Mouse (Mus musculus): ENCODE measurements around the gene 1700015F17Rik. TPM values are rescaled to one million over a fixed set of nuclear protein-coding genes. Genes with fewer than 3 reads are reported as not detected.

The 1700015F17Rik gene
- not detected in 2 replicates for polyA plus RNA-seq (2012; ENCODE audit: insufficient read depth, insufficient read length, low replicate concordance, missing spikeins)

- H3K4me3 ChIP-seq (ENCODE audit: insufficient read depth, low read depth, low read length): no peak within 1 kb of the TSS
- no peak for TF ChIP-seq CTCF (IDR thresholded peaks at IDR 0.05; ENCODE audit: insufficient read depth, low read depth, low read length)
- TF ChIP-seq POLR2A (IDR thresholded peaks at IDR 0.05; ENCODE audit: insufficient read depth, low read depth, low read length): no peak
- 90% methylated on average over 6 of the region's 6 CpGs for WGBS
- H3K4me1 ChIP-seq (ENCODE audit: control insufficient read depth, insufficient read depth, low read length): no peaks in the 10 kb centered on the region
- H3K27ac ChIP-seq (ENCODE audit: insufficient read depth, low read depth, low read length): no peak within 1 kb of the TSS
Observed at GRCm38 (mm10) chr5:5479043-5479442, at the start of gene 1700015F17Rik. Gene 1700015F17Rik, minus strand, starts transcription at chr5:5479143.

GRCm38 (mm10) chr5:5515411-5515810 lies 36.5 kb upstream of the 1700015F17Rik start:
- TF ChIP-seq CTCF (IDR thresholded peaks at IDR 0.05; ENCODE audit: insufficient read depth, low read depth, low read length) (no peak), POLR2A (IDR thresholded peaks at IDR 0.05; ENCODE audit: insufficient read depth, low read depth, low read length) (no peak)

DNA sequence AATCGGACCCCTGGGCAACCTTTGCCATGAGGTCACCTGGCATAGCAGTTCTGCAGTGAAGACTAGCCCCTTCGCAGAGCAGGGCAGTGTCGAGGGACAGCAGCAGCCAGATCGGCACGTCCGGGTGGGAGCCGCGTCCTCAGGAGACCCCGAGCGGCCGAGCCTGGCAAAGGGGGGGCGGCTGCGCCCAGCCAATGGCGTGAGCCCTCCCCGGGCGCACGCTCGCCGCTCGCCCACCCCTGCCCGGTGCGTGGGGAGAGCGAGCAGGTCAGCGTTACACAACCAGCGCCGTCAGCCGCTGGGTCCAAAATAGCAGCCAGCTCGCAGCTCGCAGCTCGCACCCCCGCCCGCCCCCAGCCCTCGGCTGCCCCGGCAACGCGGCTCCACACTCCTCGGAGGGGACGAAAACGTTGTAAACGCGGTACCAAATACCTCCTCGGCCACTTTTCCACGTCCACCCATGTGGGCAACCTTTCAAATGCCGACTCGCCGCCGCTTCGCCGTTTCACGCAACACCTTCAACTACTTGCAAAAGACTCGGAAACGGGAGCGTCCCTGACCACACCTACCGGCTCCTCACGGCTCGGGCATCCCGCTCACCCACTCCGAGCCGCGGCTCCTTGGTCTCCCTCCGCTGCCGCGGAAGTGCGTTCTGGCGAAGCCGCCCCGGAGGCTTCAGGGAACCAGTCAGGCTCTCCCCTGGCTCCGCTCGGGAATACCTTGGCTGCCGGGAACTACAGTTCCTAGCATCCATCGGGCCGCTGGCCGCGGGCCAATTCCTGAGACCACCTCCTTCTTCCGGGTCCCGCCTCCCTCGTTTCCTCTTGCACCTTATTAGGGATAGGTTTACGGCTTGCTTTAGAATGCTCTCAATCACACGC lies 35.5 kb upstream of the 1700015F17Rik start, which contains the start of gene Cldn12:
Gene Cldn12 (minus strand): TSS at position 763 of the 881 bp plus-strand sequence.
- H3K4me1 ChIP-seq (ENCODE audit: control insufficient read depth, insufficient read depth, low read length): peaks cover 2% of the 10 kb centered on the region
- WGBS: under 1% methylated on average over 78 of the region's 79 CpGs

More at GRCm38 (mm10) chr5:5515411-5515810, 36.5 kb upstream of the 1700015F17Rik start:
- Histone ChIP-seq H3K27ac (ENCODE audit: insufficient read depth, low read depth, low read length) (no peak overlapping the region), H3K4me1 (ENCODE audit: control insufficient read depth, insufficient read depth, low read length) (peaks cover under 1% of the 10 kb centered on the region), H3K4me3 (ENCODE audit: insufficient read depth, low read depth, low read length) (no peak overlapping the region)
- 85% methylated on average over 5 of the region's 5 CpGs for WGBS

DNA sequence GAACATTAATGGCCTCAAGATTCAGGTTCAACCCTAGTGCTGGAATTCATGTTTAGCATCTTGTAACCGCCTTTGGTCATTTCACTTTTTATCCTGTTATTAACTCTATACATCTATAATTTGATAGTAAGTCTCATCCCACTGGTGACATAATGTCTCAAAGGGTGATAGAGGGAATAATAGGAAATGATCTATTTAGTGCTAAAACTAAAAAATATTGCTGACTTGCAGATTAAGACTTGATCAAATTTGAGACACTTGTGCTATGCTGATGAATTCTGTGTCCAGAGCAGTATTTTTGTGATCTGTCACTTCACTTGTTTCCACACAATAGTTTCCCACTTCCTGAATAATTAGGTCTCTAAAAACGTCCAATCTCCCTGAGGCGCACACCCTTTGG lies 32.5 kb upstream of the 1700015F17Rik start:
- H3K27ac ChIP-seq (ENCODE audit: insufficient read depth, low read depth, low read length): no peak overlapping the region
- 59% methylated on average over 3 of the region's 3 CpGs for WGBS

More for the DNA sequence above, 35.5 kb upstream of the 1700015F17Rik start, which contains the start of gene Cldn12:
- TF ChIP-seq CTCF (IDR thresholded peaks at IDR 0.05; ENCODE audit: insufficient read depth, low read depth, low read length): no peak
- TF ChIP-seq POLR2A (IDR thresholded peaks at IDR 0.05; ENCODE audit: insufficient read depth, low read depth, low read length): peak; percentile 70
- Histone ChIP-seq H3K4me3 (ENCODE audit: insufficient read depth, low read depth, low read length) (peak within 1 kb of the TSS; percentile 88), H3K27ac (ENCODE audit: insufficient read depth, low read depth, low read length) (peak within 1 kb of the TSS; percentile 99)

DNA sequence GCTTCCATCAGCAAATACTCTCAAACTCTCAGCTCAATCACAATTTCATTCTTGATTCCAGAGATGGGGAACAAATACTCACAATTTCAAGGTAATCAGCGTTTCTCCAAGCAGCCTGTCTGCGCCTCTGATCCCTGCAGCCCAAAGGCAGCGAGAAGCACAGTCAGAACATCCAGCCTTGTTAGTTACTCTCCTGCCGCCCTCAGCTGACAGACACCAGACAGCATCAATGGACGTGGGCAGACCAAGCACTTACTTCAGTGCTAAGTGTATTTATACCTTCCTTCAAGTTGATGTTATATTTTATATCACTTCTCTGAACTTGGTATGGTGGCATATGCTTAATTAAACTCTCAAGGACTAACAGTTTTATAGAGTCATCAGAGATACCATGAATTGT lies 32.0 kb upstream of the 1700015F17Rik start:
- Histone ChIP-seq H3K27ac (ENCODE audit: insufficient read depth, low read depth, low read length) (no peak overlapping the region), H3K4me1 (ENCODE audit: control insufficient read depth, insufficient read depth, low read length) (peaks cover 14% of the 10 kb centered on the region), H3K4me3 (ENCODE audit: insufficient read depth, low read depth, low read length) (no peak overlapping the region)
- WGBS: 41% methylated on average over 5 of the region's 5 CpGs
- TF ChIP-seq POLR2A (IDR thresholded peaks at IDR 0.05; ENCODE audit: insufficient read depth, low read depth, low read length): no peak
- no peak for TF ChIP-seq CTCF (IDR thresholded peaks at IDR 0.05; ENCODE audit: insufficient read depth, low read depth, low read length)

More for the DNA sequence above, 32.5 kb upstream of the 1700015F17Rik start:
- TF ChIP-seq POLR2A (IDR thresholded peaks at IDR 0.05; ENCODE audit: insufficient read depth, low read depth, low read length) (no peak), CTCF (IDR thresholded peaks at IDR 0.05; ENCODE audit: insufficient read depth, low read depth, low read length) (no peak)
- peaks cover 14% of the 10 kb centered on the region for H3K4me1 ChIP-seq (ENCODE audit: control insufficient read depth, insufficient read depth, low read length)
- no peak overlapping the region for H3K4me3 ChIP-seq (ENCODE audit: insufficient read depth, low read depth, low read length)

- H3K27ac ChIP-seq (ENCODE audit: insufficient read depth, low read depth, low read length): no peak overlapping the region
- H3K4me1 ChIP-seq (ENCODE audit: control insufficient read depth, insufficient read depth, low read length): peaks cover 14% of the 10 kb centered on the region
- WGBS: 38% methylated on average over 10 of the region's 10 CpGs
- no peak overlapping the region for H3K4me3 ChIP-seq (ENCODE audit: insufficient read depth, low read depth, low read length)
- no peak for TF ChIP-seq CTCF (IDR thresholded peaks at IDR 0.05; ENCODE audit: insufficient read depth, low read depth, low read length)
- no peak for TF ChIP-seq POLR2A (IDR thresholded peaks at IDR 0.05; ENCODE audit: insufficient read depth, low read depth, low read length)
Observed at GRCm38 (mm10) chr5:5510304-5510887, 31.5 kb upstream of the 1700015F17Rik start.

- Histone ChIP-seq H3K4me1 (ENCODE audit: control insufficient read depth, insufficient read depth, low read length) (peaks cover 14% of the 10 kb centered on the region), H3K4me3 (ENCODE audit: insufficient read depth, low read depth, low read length) (no peak overlapping the region), H3K27ac (ENCODE audit: insufficient read depth, low read depth, low read length) (peak overlapping the region; percentile 77)
- WGBS: 62% methylated on average over 10 of the region's 10 CpGs
- TF ChIP-seq CTCF (IDR thresholded peaks at IDR 0.05; ENCODE audit: insufficient read depth, low read depth, low read length): no peak
- TF ChIP-seq POLR2A (IDR thresholded peaks at IDR 0.05; ENCODE audit: insufficient read depth, low read depth, low read length): no peak
Observed at GRCm38 (mm10) chr5:5508231-5508630, 29.3 kb upstream of the 1700015F17Rik start.

DNA sequence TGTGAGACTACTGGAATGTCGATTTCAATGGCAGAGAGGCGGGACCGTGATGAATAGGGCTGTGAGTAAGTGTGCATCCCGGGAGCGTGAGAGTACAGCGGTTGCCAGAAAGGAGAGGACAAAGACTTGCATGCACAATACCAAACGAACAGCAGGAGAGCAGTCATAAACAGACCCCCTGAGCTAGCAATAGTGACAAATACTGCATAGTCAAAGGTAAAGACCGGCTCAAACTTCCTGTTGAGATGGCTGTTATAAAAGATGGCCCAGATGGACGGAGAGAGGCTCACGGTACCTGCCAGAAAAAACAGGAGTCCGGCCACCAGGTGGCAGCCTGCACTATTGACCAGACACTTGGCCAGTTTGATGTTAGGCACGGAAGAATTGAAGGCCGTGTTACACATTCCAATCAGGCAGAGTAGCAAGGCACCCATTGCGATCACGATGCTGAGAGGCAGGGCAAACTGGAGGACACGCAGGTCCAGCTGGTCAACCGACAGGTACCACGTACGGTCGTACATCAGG lies 28.8 kb upstream of the 1700015F17Rik start:
- WGBS: 21% methylated on average over 20 of the region's 20 CpGs
- peak overlapping the region; percentile 77 for H3K27ac ChIP-seq (ENCODE audit: insufficient read depth, low read depth, low read length)
- TF ChIP-seq POLR2A (IDR thresholded peaks at IDR 0.05; ENCODE audit: insufficient read depth, low read depth, low read length) (no peak), CTCF (IDR thresholded peaks at IDR 0.05; ENCODE audit: insufficient read depth, low read depth, low read length) (peak; percentile 45)

More for the DNA sequence above, 28.8 kb upstream of the 1700015F17Rik start:
- H3K4me3 ChIP-seq (ENCODE audit: insufficient read depth, low read depth, low read length): 0 out of 2 replicates have a peak overlapping the region, but pooled peaks have one; percentile 1
- peaks cover 14% of the 10 kb centered on the region for H3K4me1 ChIP-seq (ENCODE audit: control insufficient read depth, insufficient read depth, low read length)
